Mouse (Mus musculus) E14TG2a.4 (cell line): ENCODE measurements around the gene Nnat.

Experiments
- H3K27me3 ChIP-seq: 2 replicates; pipeline ENCODE4 v1.6.1; 2014; ENCODE audit warnings: low read length, control low read depth; ENCODE audit not compliant: insufficient read depth
- H3K36me3 ChIP-seq: 2 replicates; pipeline ENCODE4 v1.6.1; 2014; ENCODE audit warnings: low read length, control low read depth; ENCODE audit not compliant: insufficient read depth
- H3K4me1 ChIP-seq: replicated peaks from 2 replicates; pipeline ENCODE4 v1.6.1; 2014; ENCODE audit warnings: low read depth, low read length, control low read depth
- H3K4me3 ChIP-seq: replicated peaks from 2 replicates; pipeline ENCODE4 v1.5.1; 2014; ENCODE audit warnings: mild to moderate bottlenecking, low read length
- H3K9me3 ChIP-seq: 2 replicates; pipeline ENCODE4 v1.6.1; 2014; ENCODE audit warnings: low read length, control low read depth
- CTCF ChIP-seq: conservative IDR thresholded peaks from 2 replicates; pipeline ENCODE4 v1.5.1; 2014; ENCODE audit warnings: low read length
- NANOG ChIP-seq: IDR thresholded peaks from 2 replicates; pipeline ENCODE4 v1.6.1; 2014; ENCODE audit warnings: borderline replicate concordance, low read length, mixed read lengths
- POU5F1 ChIP-seq: IDR thresholded peaks from 2 replicates; pipeline ENCODE4 v1.6.1; 2014; ENCODE audit warnings: low read length, borderline replicate concordance

The Nnat gene

DNA sequence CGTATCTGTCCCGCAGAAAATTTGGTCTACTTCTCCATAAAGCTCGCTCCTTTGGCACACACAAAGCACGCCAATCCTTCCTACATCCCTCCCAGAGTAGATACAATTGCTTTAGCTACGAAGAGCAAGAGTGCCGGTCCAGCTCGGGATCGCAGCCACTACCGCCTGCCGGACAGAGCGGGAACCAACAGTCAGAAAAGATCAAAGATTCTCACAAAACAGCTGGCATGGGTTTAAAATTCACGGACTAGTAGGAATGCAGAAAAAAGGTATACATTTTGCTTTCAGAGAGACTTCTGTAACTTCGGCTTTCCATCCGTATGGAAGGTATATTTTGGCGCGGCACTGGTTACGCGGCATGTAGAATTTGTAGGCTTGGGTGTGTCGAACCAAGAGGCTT is 438 bp upstream of the Nnat start:
- H3K4me1 ChIP-seq, result peaks cover 5% of the 10 kb centered on the region; the same call in 1 of the 2 replicates
- peaks cover 83% of the 10 kb centered on the region for H3K36me3 ChIP-seq
- TF ChIP-seq CTCF (no peak), POU5F1 (no peak), NANOG (no peak)
- 0 out of 2 replicates have a peak overlapping the region, but pooled peaks have one; percentile 13 for H3K4me3 ChIP-seq
- no peaks in the 10 kb centered on the region for H3K27me3 ChIP-seq
- peaks cover 90% of the 10 kb centered on the region for H3K9me3 ChIP-seq

DNA sequence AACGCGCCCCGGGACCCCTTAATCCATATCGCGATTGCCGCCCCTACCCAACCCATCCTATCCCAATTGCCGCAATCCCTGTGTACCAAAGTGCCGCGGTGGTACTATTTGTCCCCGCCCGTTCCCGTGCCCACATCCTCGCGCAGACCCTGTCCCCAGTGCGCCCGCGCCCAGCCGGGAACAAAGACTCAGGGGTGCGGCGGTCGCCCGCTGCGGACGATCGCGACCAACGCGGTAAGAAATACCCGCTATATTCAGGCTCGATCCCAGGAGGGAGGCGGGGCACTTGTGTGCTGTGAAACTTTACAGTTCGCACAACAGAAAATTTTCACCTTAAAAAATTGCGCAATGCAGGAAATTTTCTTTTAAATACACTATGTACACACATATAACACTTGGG is 424 bp downstream of the Nnat start:
- Histone ChIP-seq H3K36me3 (peaks cover 82% of the 10 kb centered on the region), H3K27me3 (no peaks in the 10 kb centered on the region), H3K4me1 (peaks cover 8% of the 10 kb centered on the region), H3K4me3 (no peak overlapping the region), H3K9me3 (peaks cover 98% of the 10 kb centered on the region)
- TF ChIP-seq POU5F1 (no peak; the same call in 1 of the 2 replicates), CTCF (no peak), NANOG (no peak)

DNA sequence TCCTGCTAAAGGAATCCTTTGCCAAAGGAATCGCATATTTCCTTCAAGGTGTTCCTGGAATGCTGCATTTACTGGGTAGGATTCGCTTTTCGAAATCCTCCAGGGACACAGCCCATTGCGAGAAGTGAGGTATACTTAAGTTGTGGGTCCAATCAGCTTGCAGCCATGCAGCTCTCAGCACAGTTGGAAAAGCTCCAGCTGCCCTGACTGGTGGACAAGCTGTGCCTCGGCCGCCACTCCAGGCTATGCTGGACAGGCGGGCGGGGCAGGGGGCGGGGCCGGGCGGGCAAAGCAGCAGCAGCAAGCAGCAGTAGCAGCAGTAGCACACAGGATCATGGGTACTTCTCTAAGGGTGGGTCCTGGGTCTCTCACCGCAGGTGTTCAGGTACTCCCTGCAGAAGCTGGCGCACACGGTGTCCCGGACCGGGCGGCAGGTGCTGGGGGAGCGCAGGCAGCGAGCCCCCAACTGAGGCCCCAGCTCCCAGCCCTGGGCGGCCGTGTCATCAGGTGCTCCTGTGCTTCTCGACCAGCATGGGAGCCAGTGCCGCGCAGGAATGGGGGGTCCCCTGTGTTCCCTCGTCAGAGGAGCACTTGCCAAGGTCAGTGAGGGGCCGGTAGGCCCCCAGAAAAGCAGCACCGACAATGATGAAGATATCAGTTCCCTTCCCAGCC is 1.4 kb downstream of the Nnat start:
- H3K4me3 ChIP-seq, result peak overlapping the region; percentile 23; the same call in 1 of the 2 replicates
- peaks cover 8% of the 10 kb centered on the region for H3K4me1 ChIP-seq
- H3K36me3 ChIP-seq, result peaks cover 73% of the 10 kb centered on the region
- no peak for TF ChIP-seq CTCF
- TF ChIP-seq POU5F1, result no peak
- TF ChIP-seq NANOG, result no peak
- H3K9me3 ChIP-seq, result peaks cover 90% of the 10 kb centered on the region
- H3K27me3 ChIP-seq, result no peaks in the 10 kb centered on the region

GRCm38 (mm10) chr2:157563031-157563430 is 3.2 kb downstream of the Nnat start:
- Histone ChIP-seq H3K4me1 (peaks cover 19% of the 10 kb centered on the region), H3K36me3 (peaks cover 56% of the 10 kb centered on the region), H3K27me3 (no peaks in the 10 kb centered on the region), H3K9me3 (peaks cover 73% of the 10 kb centered on the region), H3K4me3 (peak overlapping the region; percentile 4; the same call in 1 of the 2 replicates)
- TF ChIP-seq NANOG (no peak), CTCF (no peak), POU5F1 (no peak)

GRCm38 (mm10) chr2:157564723-157565122 is 4.8 kb downstream of the Nnat start:
- H3K27me3 ChIP-seq, result no peaks in the 10 kb centered on the region
- TF ChIP-seq POU5F1 (no peak), CTCF (no peak), NANOG (no peak)
- H3K4me1 ChIP-seq, result peaks cover 35% of the 10 kb centered on the region
- peak overlapping the region; percentile 100 for H3K4me3 ChIP-seq
- H3K9me3 ChIP-seq, result peaks cover 56% of the 10 kb centered on the region
- peaks cover 41% of the 10 kb centered on the region for H3K36me3 ChIP-seq

DNA sequence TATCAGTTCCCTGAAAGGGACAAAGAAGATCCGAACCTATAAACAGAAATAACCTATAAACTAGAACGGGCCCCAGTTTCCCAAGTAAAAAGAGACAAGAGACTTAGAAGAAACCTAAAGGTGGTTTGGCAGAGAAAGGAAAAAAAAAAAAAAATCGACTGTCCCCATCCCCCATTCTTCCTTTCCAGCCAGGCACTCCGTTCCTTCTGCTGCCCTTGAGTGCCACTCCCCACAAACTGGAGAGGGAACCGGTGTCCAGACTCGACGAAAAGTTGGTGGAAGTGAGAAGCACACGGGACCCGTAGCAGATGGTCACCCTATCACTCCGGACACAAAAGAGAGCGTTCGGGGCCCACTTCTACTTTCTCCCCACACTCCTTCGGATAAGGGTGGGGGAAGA is 5.6 kb downstream of the Nnat start:
- H3K36me3 ChIP-seq, result peaks cover 41% of the 10 kb centered on the region
- H3K9me3 ChIP-seq, result peaks cover 49% of the 10 kb centered on the region
- no peaks in the 10 kb centered on the region for H3K27me3 ChIP-seq
- peak overlapping the region; percentile 100 for H3K4me3 ChIP-seq
- TF ChIP-seq CTCF, result no peak
- TF ChIP-seq POU5F1, result no peak
- no peak for TF ChIP-seq NANOG
- peaks cover 40% of the 10 kb centered on the region for H3K4me1 ChIP-seq

DNA sequence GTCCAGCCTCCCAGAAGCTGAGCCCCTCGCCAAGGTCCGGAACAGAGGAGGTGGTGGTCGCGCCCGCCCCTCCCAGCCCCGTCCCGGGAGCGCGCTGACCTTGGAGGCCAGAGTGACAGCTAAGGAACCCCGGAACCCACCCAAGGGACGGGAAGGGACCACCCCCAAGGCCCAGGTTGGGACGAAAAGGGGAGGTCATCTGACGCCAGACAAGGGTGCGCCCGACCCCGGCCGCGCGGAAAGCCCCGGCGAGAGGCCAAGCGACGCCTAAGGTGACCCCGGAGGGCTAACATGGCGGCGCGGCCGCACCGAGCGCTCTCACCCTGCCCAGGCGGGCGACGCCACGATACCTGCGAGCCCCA is 6.0 kb downstream of the Nnat start:
- peaks cover 42% of the 10 kb centered on the region for H3K4me1 ChIP-seq
- peak overlapping the region; percentile 100 for H3K4me3 ChIP-seq
- no peaks in the 10 kb centered on the region for H3K27me3 ChIP-seq
- no peak for TF ChIP-seq NANOG
- TF ChIP-seq POU5F1, result no peak
- TF ChIP-seq CTCF, result no peak
- H3K9me3 ChIP-seq, result peaks cover 45% of the 10 kb centered on the region
- H3K36me3 ChIP-seq, result peaks cover 40% of the 10 kb centered on the region

- H3K4me1 ChIP-seq, result peaks cover 47% of the 10 kb centered on the region
- TF ChIP-seq POU5F1, result peak; percentile 94
- no peak; the same call in 1 of the 2 replicates for TF ChIP-seq NANOG
- no peak for TF ChIP-seq CTCF
- no peaks in the 10 kb centered on the region for H3K27me3 ChIP-seq
These were observed 6.5 kb downstream of the Nnat start for GRCm38 (mm10) chr2:157566260-157566952.

More at GRCm38 (mm10) chr2:157566260-157566952, 6.5 kb downstream of the Nnat start:
- Histone ChIP-seq H3K9me3 (peaks cover 39% of the 10 kb centered on the region), H3K4me3 (peak overlapping the region; percentile 100), H3K36me3 (peaks cover 36% of the 10 kb centered on the region)
